Mouse (Mus musculus): ENCODE results near the gene Stxbp1. TPM values are rescaled to one million over a fixed set of nuclear protein-coding genes. Genes with fewer than 3 reads are reported as not detected.

Stxbp1 gene
- polyA plus RNA-seq, 1 experiment, result 2.3 TPM

- TF ChIP-seq GATA1 (IDR thresholded peaks at IDR 0.05; ENCODE audit: low read length), result no peak
Measured at GRCm38 (mm10) chr2:32739311-32739710, 107.7 kb downstream of the Stxbp1 start.

Other genes with a start within 250 kb of the Stxbp1 start
- gene St6galnac6, start 247.5 kb downstream of the Stxbp1 start, polyA plus RNA-seq (2012), result 47.5 and 58.6 TPM in 2 replicates
- gene Ak1, start 225.5 kb downstream of the Stxbp1 start, polyA plus RNA-seq (2012), result 0.63 and 0.94 TPM in 2 replicates
- 0.31 and 0.61 TPM in 2 replicates for gene Eng, start 200.7 kb downstream of the Stxbp1 start, polyA plus RNA-seq (2012)
- gene Fpgs, start 143.1 kb downstream of the Stxbp1 start, polyA plus RNA-seq (2012), result 116 and 172 TPM in 2 replicates
- 76.1 and 131 TPM in 2 replicates for gene Cdk9, start 134.2 kb downstream of the Stxbp1 start, polyA plus RNA-seq (2012)
- gene Sh2d3c, start 126.2 kb downstream of the Stxbp1 start, polyA plus RNA-seq (2012), result not detected in 2 replicates
- not detected in 2 replicates for gene 6330409D20Rik, start 106.2 kb downstream of the Stxbp1 start, polyA plus RNA-seq (2012)
- 37.0 and 41.8 TPM in 2 replicates for gene Tor2a, start 90.0 kb downstream of the Stxbp1 start, polyA plus RNA-seq (2012)
- 0.02 TPM in 1 of 2 replicates, not detected in the other for gene Ttc16, start 71.6 kb downstream of the Stxbp1 start, polyA plus RNA-seq (2012)
- 5.8 and 7.0 TPM in 2 replicates for gene Ptrh1, start 71.5 kb downstream of the Stxbp1 start, polyA plus RNA-seq (2012)
- gene Cfap157, start 62.8 kb downstream of the Stxbp1 start, polyA plus RNA-seq (2012), result not detected in 2 replicates
- gene Fam129b, start 28.9 kb upstream of the Stxbp1 start, polyA plus RNA-seq (2012), result not detected in 2 replicates
- gene Rpl12, start 114.3 kb upstream of the Stxbp1 start, polyA plus RNA-seq (2012), result 2,198 and 2,455 TPM in 2 replicates
- gene Lrsam1, start 114.4 kb upstream of the Stxbp1 start, polyA plus RNA-seq (2012), result 9.1 TPM in 2 replicates
- 36.1 and 63.5 TPM in 2 replicates for gene Slc2a8, start 134.8 kb upstream of the Stxbp1 start, polyA plus RNA-seq (2012)

All from G1E-ER4 (cell line).